Mouse (Mus musculus): ENCODE measurements at regions not wholly inside any gene's neighbourhood (a gene's known extent, or its start where the extent isn't known, plus 50 kb on each side); places are given as distances from the start of the nearest gene placed in this dataset.
"Not testable (repeated sequence)": the region's sequence is repeated elsewhere in the genome, so short reads cannot be mapped to it uniquely, and the experiment has no call there.

GRCm38 (mm10) chr4:23787417-23788204 lies 708.6 kb upstream of the Mms22l start:
- no peak for DNase-seq (ENCODE audit: low read depth, low spot score)

GRCm38 (mm10) chr4:23823516-23823915 lies 672.7 kb upstream of the Mms22l start:
- no peak for DNase-seq (ENCODE audit: low read depth, low spot score)

- DNase-seq (ENCODE audit: low read depth, low spot score) = no peak
These were observed 669.4 kb upstream of the Mms22l start for GRCm38 (mm10) chr4:23826885-23827284.

GRCm38 (mm10) chr4:23832385-23833164 lies 663.7 kb upstream of the Mms22l start:
- DNase-seq (ENCODE audit: low read depth, low spot score) = no peak

GRCm38 (mm10) chr4:23843609-23844287 lies 652.5 kb upstream of the Mms22l start:
- DNase-seq (ENCODE audit: low read depth, low spot score) = no peak

GRCm38 (mm10) chr4:23844288-23844971 lies 651.8 kb upstream of the Mms22l start:
- DNase-seq (ENCODE audit: low read depth, low spot score) = no peak

- no peak for DNase-seq (ENCODE audit: low read depth, low spot score)
These were observed 651.0 kb upstream of the Mms22l start for GRCm38 (mm10) chr4:23845263-23845662.

- no peak for DNase-seq (ENCODE audit: low read depth, low spot score)
These were observed 645.6 kb upstream of the Mms22l start for GRCm38 (mm10) chr4:23850640-23851039.

GRCm38 (mm10) chr4:23862437-23862836 lies 633.8 kb upstream of the Mms22l start:
- DNase-seq (ENCODE audit: low read depth, low spot score) = no peak

- peak; percentile 25 for DNase-seq (ENCODE audit: low read depth, low spot score)
These were observed 616.2 kb upstream of the Mms22l start for GRCm38 (mm10) chr4:23880007-23880406.

- no peak for DNase-seq (ENCODE audit: low read depth, low spot score)
These were observed 582.9 kb upstream of the Mms22l start for GRCm38 (mm10) chr4:23913396-23913795.

GRCm38 (mm10) chr4:23913822-23914221 lies 582.4 kb upstream of the Mms22l start:
- no peak for DNase-seq (ENCODE audit: low read depth, low spot score)

GRCm38 (mm10) chr4:23914423-23914822 lies 581.8 kb upstream of the Mms22l start:
- DNase-seq (ENCODE audit: low read depth, low spot score) = no peak

GRCm38 (mm10) chr4:23921520-23921919 lies 574.7 kb upstream of the Mms22l start:
- no peak for DNase-seq (ENCODE audit: low read depth, low spot score)

- peak; percentile 65 for DNase-seq (ENCODE audit: low read depth, low spot score)
These were observed 542.1 kb upstream of the Mms22l start for GRCm38 (mm10) chr4:23954140-23954539.

- not testable (repeated sequence) for DNase-seq (ENCODE audit: low read depth, low spot score)
These were observed 514.1 kb upstream of the Mms22l start for GRCm38 (mm10) chr4:23982193-23982592.

GRCm38 (mm10) chr4:23982790-23983451 lies 513.3 kb upstream of the Mms22l start:
- no peak for DNase-seq (ENCODE audit: low read depth, low spot score)

- DNase-seq (ENCODE audit: low read depth, low spot score) = no peak
These were observed 512.8 kb upstream of the Mms22l start for GRCm38 (mm10) chr4:23983452-23983805.

GRCm38 (mm10) chr4:23984005-23984404 lies 512.2 kb upstream of the Mms22l start:
- DNase-seq (ENCODE audit: low read depth, low spot score) = no peak

GRCm38 (mm10) chr4:23985956-23986355 lies 510.3 kb upstream of the Mms22l start:
- no peak for DNase-seq (ENCODE audit: low read depth, low spot score)

GRCm38 (mm10) chr4:23993823-23994222 lies 502.4 kb upstream of the Mms22l start:
- no peak for DNase-seq (ENCODE audit: low read depth, low spot score)
